Mouse (Mus musculus): Measurements from ENCODE around the gene Zyg11b. TPM values are rescaled to one million over a fixed set of nuclear protein-coding genes. Genes with fewer than 3 reads are reported as not detected.

Gene Zyg11b
- 1 to 10 TPM in 1 of 2 experiments, under 1 TPM in 1; 0.44 to 4.1 TPM for polyA plus RNA-seq (2012; fragmentation: generic; extraction: Trizol)

GRCm38 (mm10) chr4:108300670-108301373 lies at the start of gene Zyg11b:
Gene Zyg11b (minus strand): TSS chr4:108301096.

GRCm38 (mm10) chr4:108327730-108328484 lies 27.0 kb upstream of the Zyg11b start, which contains the start of gene Coa7:
Gene Coa7 (plus strand): TSS chr4:108328140.

GRCm38 (mm10) chr4:108217332-108218179 lies 83.3 kb downstream of the Zyg11b start, which contains the start of gene Zyg11a:
Gene Zyg11a (minus strand): TSS chr4:108218048.

Other genes with a start within 250 kb of the Zyg11b start
- gene Podn, start 204.7 kb downstream of the Zyg11b start, polyA plus RNA-seq (2012; fragmentation: generic; extraction: Trizol): 1 to 10 TPM in 1 of 2 experiments, under 1 TPM in 1; 0.04 to 1.7 TPM
- gene Scp2, start 156.1 kb downstream of the Zyg11b start, polyA plus RNA-seq (2012; fragmentation: generic; extraction: Trizol): 10 to 100 TPM; 24.8 to 77.9 TPM
- 10 to 100 TPM in 1 of 2 experiments, 1 to 10 TPM in 1; 9.9 to 35.6 TPM for gene Echdc2, start 135.7 kb downstream of the Zyg11b start, polyA plus RNA-seq (2012; fragmentation: generic; extraction: Trizol)
- gene Zyg11a, start 83.0 kb downstream of the Zyg11b start, polyA plus RNA-seq (2012; fragmentation: generic; extraction: Trizol): not detected
- gene Coa7, start 27.0 kb upstream of the Zyg11b start, polyA plus RNA-seq (2012; fragmentation: generic; extraction: Trizol): 10 to 100 TPM; 16.3 to 30.0 TPM
- not detected for gene Shisal2a, start 82.3 kb upstream of the Zyg11b start, polyA plus RNA-seq (2012; fragmentation: generic; extraction: Trizol)
- not detected for gene Gpx7, start 105.9 kb upstream of the Zyg11b start, polyA plus RNA-seq (2012; fragmentation: generic; extraction: Trizol)
- gene Tut4, start 158.3 kb upstream of the Zyg11b start, polyA plus RNA-seq (2012; fragmentation: generic; extraction: Trizol): 1 to 10 TPM in 1 of 2 experiments, under 1 TPM in 1; 0.40 to 8.9 TPM